Mouse (Mus musculus) ovary, adult 10 weeks (tissue): Measurements from ENCODE around the gene Olfr653. TPM values are rescaled to one million over a fixed set of nuclear protein-coding genes. Genes with fewer than 3 reads are reported as not detected.

Experiments used
- polyA plus RNA-seq: library from polyadenylated mRNA; stranded (reverse); fragments of 350-450 nt; fragmentation: Illumina TruSeq; extraction: RNeasy Lipid Tissue Mini Kit (QIAGEN cat#74804); gene quantifications from one replicate; pipeline ENCODE4 v1.2.3, GENCODE M21; 2014

The Olfr653 gene
- not detected for polyA plus RNA-seq

DNA sequence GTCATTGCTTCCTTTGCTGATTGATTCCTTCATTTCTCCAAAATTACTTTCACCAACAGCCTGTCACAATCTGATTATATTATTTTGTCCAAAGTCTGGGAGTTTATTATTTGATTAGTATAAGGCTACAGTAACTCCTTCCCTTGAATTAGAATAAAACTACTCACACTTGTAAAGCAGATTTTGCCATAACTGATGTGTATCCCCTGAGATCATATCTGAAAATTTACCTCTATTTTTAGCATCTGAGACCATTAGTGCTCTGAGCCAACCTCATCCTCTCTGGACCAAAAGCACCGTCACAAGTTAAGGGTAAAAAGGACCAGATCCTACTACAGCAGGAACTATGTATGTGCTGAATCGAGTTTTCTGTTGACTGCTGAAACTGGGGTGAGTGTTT lies at the start of gene Olfr653:
Gene Olfr653 (plus strand): TSS at position 301 of the 400 bp plus-strand sequence.

DNA sequence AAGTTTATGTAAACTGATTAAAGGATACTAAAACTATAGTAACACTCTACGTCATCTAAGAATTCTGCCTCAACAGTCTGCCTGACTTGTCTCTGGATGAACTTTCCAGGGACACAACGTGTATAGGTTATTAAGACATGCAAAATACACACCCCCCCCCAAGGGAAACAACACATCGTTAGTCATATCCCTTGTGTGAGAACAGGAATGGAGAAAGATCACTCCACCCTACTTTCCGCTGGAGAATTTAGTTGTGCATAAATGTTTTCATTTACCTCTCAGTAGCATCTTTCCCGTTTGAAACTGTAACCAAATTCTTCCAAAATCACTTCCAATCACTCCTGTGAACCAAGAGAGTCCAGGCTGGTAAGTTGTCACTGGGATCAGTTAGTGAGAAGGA lies 27.3 kb upstream of the Olfr653 start, which contains the start of gene Olfr651:
Gene Olfr651 (plus strand): TSS at position 301 of the 400 bp plus-strand sequence.

DNA sequence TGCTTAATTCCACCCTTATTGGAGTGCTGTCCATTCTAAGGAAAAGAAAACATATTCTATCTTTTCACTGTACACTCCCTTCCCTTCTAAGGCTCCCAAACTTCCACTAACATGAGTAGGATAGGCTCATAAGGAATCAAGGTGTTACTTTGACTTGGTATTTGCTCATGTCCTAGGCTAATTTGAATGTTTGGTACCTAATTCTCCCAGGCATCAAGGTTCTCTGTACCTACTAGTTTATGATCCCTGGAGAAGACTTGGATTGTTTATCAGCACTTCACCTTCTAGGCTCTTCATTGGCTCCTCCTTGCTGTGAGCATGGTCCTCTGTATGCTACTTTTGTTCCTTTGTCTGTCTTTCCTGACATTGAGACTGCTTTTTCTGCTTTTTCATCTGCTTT lies 16.5 kb upstream of the Olfr653 start, which contains the start of gene Olfr652:
Gene Olfr652 (plus strand): TSS at position 301 of the 400 bp plus-strand sequence.

DNA sequence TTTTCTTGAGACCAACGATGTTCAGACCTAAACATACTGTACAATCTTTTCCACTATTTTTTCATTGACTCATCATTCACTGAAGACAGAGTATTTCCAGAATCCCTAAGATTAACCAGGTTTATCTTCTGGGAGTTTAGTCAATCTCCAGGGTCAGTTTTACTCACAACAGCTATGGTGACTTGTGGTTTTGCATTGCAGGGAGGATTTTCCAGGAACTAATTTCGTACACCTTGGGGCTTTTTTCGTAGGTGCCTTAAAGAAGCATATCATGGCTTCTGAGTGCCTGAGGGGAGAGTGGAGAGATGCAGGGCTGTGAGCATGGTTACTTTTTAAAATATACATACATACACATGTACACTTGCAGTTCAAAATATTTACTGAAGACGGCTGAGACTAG lies 9.6 kb downstream of the Olfr653 start, which contains the start of gene Olfr654:
Gene Olfr654 (plus strand): TSS at position 301 of the 400 bp plus-strand sequence.

DNA sequence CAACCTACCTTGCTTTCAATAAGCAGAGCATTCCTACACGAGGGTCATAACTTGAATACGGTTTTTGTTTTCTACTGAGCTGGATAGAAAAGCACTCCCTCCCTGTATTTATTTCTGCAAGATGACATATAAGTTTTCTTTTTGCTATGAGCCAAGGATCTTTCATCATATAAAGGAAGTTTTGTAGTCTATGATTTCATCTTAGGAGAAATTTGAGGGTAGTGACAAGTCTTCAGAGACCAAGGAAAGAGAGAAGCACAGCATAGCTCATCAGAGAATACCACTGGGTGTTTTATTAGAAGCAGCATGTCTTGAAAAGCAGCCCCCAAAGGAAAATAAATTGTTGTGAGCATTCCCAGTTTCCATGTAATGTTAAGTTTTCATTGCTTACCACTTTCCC lies 24.6 kb downstream of the Olfr653 start, which contains the start of gene Olfr655:
Gene Olfr655 (minus strand): TSS at position 101 of the 400 bp plus-strand sequence.

DNA sequence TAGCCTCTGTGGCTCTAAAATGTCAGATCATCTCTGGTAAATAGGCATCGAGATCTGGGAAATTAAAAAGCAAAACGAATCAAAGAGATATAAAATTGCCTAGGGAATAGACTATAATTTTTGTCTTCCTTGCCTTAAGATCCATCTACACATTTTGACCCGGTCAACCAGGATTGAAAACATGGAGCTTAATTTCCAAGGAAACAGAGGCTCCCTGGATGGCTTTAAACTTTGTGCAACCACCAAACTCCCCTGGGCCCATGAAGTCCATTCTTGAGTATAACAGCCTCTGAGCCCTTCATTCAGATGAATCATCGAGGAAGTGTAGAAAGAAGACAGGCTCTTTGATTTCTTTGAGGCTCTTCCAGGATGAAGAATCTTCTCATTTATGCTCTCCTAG lies 36.5 kb downstream of the Olfr653 start, which contains the start of gene Olfr656:
Gene Olfr656 (plus strand): TSS at position 301 of the 400 bp plus-strand sequence.

DNA sequence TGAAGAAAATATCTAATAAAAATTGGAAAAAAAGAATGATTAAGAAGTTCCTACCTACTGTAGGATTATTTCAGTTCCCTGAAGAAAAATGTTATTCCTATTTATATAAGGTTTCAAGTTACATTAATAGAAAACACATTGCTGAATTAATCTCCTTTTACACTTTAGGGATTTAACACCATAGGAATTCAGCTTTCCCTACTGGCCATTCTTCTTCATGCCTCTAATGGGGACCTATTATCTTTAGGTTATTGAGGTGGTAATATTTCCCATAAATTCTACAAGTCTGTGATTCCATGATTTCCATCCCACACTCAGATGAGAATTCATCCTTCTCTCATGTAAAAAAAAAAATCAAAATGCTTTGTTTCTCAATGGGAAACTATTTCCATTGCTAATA lies 47.4 kb downstream of the Olfr653 start, which contains the start of gene Olfr657:
Gene Olfr657 (plus strand): TSS at position 301 of the 400 bp plus-strand sequence.

Other genes with a start within 250 kb of the Olfr653 start
- gene Trim34b, start 247.8 kb upstream of the Olfr653 start, polyA plus RNA-seq = not detected
- gene Trim12c, start 224.0 kb upstream of the Olfr653 start, polyA plus RNA-seq = 27.0 TPM
- 0.23 TPM for gene Trim30b, start 207.4 kb upstream of the Olfr653 start, polyA plus RNA-seq
- gene Trim30c, start 176.5 kb upstream of the Olfr653 start, polyA plus RNA-seq = 0.46 TPM
- gene Trim30a, start 112.1 kb upstream of the Olfr653 start, polyA plus RNA-seq = 28.2 TPM
- gene Trim30d, start 69.5 kb upstream of the Olfr653 start, polyA plus RNA-seq = 24.0 TPM
- gene Olfr651, start 27.2 kb upstream of the Olfr653 start, polyA plus RNA-seq = not detected
- not detected for gene Olfr652, start 16.4 kb upstream of the Olfr653 start, polyA plus RNA-seq
- gene Olfr654, start 9.7 kb downstream of the Olfr653 start, polyA plus RNA-seq = not detected
- not detected for gene Olfr655, start 24.5 kb downstream of the Olfr653 start, polyA plus RNA-seq
- gene Olfr656, start 36.6 kb downstream of the Olfr653 start, polyA plus RNA-seq = not detected
- gene Olfr657, start 47.5 kb downstream of the Olfr653 start, polyA plus RNA-seq = not detected
- not detected for gene Olfr658, start 70.0 kb downstream of the Olfr653 start, polyA plus RNA-seq
- gene Olfr659, start 89.4 kb downstream of the Olfr653 start, polyA plus RNA-seq = not detected
- not detected for gene Olfr661, start 109.2 kb downstream of the Olfr653 start, polyA plus RNA-seq
- not detected for gene Usp17le, start 200.2 kb downstream of the Olfr653 start, polyA plus RNA-seq